Mouse (Mus musculus) kidney, postnatal 25 days (tissue): ENCODE results near the gene Hivep1.

Experiments used
- DNase-seq, 2 experiments: peaks; one replicate each; pipeline ENCODE4 v3.0.0; 2021; ENCODE audit warnings: mixed read lengths in 2 of 2

Gene Hivep1

DNA sequence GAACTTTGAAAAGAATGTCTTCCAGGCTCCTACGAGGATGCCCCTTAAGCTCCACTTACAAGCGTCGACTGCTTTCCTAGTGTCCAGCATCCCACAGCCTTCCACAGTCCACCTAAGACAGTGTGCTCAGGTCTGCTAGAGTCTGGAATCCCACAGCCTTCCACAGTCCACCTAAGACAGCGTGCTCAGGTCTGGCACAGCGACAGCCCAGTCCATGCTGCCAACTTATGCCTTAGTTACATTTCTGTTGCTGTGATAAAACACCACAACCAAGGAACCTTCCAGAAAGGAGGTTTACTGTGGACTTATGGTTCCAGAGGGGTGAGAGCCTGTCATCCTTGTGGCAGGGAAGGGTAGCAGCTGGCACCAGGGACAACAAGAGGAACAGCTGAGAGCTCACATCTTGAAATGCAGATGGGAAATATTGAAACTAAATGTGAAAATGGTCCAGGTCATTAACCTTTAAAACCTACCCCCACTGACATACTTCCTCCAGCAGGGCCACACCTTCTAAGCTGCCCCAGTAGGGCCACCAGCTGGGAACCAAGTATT lies 25.0 kb downstream of the Hivep1 start:
- no peak for DNase-seq

GRCm38 (mm10) chr13:42077629-42078028 lies 25.8 kb downstream of the Hivep1 start:
- no peak for DNase-seq

DNA sequence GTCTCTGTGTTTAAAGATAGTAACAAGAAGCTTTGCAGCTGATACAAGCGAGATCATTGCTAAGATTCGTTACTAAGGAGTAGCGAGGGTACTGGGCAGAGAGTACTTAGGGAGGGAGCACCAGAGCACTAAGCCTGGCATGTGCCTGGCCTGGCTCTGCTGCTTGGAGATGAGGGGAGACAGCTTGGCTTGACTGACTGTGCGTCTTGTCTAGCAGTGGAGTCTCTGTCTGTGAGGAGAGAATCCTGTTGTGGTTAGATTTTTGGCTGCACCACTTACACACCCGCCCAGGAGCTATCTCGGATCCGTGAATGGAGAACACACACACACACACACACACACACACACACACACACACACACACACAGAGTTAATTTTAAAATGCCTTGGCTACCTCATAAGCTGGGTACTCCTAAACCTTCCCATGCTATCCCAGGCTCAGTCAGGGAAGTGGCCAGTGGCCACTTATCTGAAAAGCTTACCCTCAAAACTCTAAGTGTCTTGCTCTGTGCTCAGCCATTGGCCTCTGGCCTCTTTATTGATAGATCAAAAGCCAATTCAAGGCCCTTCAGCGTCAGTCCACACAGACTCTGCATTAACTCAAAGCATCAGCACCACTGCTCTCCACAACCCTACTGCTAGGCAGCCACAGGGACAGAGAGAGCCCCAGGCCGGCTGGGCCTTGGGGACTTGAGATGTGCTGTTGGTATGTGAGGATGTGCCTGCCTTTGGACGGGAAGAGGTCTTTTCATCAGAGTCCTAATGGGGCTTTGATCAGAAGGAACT lies 28.5 kb downstream of the Hivep1 start:
- no peak for DNase-seq

- DNase-seq, result peak in 1 of 2 experiments; percentile 48
Observed at GRCm38 (mm10) chr13:42088339-42088738, 36.5 kb downstream of the Hivep1 start.

DNA sequence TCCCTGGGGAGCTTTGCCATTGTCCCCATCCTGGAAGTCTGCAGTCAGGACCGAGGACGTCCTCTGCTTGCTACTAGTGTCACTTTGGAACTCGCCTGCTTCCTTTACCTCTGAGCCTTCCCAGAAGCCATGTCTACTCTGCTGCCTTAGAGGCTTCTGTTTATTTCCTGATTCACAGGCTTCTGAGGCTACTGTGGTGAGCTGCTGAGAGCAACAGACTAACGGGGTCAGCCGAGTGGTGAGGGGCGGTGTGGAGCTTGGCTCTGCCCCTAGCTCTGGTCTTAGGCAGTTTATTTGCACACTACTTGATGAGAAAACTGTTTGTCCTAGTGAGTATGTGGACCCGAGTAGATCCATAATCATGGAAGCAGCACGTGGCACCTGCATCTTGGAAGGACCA lies 37.2 kb downstream of the Hivep1 start:
- DNase-seq, result no peak

DNA sequence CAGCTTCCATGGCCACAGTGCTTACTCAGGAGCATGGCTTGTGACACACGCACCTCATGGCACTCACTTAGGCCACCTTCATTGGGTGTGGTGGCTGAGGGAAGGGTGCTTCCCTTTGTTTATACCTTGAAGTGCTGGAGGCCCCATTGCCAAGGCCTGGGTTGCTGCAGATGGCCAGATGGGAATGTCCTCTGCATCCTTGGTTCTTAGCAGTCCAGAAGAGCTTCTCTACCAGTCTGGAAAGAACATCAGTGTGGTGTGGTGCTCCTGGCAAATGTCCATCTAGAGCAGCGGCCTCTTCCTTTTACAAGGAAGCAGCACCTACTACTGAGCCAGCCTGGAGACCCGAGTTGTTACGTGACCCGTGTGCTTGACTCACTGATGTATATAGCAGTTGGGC lies 38.9 kb downstream of the Hivep1 start:
- DNase-seq, result no peak

DNA sequence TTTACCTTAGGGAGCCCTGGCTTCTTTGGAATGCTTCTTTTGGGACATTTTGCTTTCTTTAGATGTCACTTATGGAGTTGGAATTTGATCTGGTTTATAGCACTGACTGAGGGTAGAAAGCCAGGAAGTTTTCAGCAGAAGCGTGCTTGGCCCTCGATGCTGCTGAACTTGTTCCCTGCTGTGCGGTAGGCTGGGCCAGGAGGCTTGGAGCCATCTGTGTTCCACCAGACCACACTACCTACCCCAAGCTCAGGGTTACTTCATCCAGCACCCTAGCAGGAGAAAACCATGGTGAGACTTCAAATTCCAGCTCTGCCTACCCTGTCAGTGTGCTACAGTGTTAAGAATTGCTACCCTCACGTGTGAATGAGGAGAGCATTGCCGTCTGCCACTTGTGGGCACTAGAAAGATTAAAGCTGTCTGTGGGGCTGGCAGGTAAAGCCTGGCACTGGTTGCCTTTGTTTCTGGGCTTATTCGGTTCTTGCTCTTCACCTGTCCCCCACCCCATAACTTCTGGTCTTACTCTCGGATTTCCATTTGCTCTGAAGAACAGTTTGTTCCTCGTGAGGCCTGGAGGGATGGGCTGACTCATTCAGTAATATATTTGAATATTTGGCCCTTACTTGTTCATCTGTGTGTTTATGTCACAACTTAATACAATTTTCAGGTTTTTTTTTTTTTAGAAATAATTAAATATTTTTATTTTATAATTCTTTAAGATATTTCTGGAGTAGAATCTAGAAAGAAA lies 40.7 kb downstream of the Hivep1 start:
- DNase-seq, result no peak

DNA sequence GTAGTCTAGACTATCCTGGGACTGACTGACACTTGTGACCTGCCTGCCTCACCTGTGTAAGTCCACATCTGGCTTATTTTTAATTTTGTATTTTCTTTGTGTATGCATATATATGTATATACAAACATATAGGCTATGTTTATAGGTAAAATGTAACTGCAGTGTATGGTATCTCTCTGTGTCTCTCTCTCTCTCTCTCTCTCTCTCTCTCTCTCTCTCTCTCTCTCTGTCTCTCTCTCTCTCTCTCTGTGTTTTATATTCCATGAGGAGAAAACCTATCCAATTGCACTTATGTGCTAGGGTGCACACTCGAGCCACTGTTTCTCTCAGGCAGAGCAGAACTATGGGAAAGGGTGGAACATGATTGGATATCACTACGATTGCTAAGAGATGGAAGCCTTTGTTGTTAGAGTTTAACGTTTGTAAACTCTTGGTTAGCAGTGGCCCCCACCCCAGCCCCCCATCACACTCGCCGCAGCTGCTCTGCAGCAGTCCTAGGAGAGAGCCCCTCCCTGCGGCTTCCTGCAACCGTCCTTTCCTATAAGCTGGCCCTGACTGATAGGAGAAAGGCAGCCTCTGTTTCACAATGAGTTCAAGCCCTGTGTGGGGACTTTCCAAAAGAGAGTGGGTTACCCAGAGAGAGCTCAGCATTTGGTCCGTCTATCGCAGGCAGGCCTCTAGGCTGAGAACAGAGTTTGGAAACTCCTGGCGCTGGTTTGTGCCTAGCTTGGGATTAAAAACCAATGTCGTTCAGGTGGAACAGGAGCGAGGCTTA lies 41.6 kb downstream of the Hivep1 start:
- no peak for DNase-seq

DNA sequence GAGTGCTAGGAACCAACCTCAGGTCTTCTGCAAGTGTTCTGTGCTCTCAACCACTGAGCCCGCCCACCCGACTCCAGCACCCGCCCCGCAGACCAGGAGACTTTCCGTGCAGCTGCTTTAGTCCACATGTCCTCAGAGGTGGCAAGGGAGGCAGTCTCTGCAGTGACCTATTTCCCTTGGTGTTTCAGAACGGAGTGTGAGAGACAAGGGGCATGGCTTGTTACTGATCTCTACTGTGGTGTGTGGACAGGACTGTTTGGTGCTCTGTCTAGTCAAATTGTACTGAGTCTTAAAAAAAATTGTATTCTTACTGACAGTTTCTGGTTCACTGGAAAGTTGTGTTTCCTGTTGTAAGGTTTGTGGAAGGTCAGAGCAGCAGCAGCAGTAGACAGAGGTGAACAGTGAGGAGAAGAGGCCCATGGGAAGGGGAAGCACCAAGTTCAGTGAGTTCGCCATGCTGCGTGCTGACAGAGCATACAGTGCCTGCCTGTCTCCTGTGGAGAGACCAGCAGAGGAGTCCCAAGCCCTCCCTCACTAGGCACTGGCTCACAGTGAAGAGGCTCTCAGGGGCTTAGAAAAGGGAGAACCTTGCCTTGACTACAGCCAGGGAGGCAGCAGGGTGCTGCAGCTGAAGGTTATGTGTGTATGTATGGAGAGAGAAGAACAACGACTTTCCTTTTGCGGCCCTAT lies 44.1 kb downstream of the Hivep1 start:
- no peak for DNase-seq

DNA sequence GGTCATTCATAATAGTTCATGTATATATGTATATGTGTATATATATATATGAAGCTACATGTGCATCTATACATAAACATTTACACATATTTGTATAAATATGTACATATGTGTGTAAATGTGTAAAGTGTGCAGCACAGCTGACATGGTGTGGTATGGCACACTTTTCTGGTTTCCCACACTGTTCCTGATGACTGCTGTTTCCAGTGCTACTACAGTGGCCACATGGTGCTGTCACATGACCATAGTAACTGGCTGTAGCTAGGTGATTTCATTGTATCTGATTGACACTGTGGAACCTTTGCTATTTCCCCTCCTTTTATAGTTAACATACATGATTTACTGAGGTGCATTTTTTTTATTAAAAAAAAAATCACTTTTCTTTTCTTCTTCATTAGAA lies 45.3 kb downstream of the Hivep1 start:
- DNase-seq, result no peak

DNA sequence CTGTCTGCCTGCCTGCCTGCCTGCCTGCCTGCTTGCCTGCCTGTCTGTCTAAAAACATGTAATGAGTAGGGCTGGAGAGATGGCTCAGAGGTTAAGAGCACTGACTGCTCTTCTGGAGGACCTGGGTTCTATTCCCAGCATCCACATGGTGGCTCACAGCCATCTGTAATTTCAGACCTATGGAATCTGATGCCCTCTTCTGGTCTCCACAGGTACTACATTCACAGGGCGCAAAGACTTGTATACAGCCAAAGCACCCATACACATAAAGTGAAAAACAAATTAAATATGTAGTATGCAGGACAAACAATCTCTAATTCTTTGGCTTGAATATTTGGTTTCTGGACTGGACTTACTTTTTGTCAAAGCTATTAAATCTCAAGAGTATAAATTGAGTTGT lies 46.7 kb downstream of the Hivep1 start:
- DNase-seq, result no peak

DNA sequence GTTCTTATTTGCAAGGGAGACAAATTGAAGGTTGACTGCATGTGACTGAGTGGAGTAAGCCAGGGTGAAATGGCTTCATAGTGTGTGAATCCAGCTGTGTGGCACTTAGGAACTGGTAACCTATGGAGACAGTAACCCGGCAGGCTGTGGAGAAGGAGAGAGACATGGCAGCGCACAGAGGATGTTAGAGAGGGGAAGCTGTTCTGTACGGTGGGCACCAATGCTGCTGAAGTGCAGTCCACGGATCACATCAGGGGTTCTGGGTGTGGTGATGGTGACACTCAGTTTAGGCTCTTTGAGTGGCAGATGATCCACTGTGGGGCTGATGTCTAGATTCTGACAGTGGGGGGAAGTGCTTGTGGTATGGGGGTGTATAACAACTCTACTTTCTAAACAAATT lies 47.7 kb downstream of the Hivep1 start:
- DNase-seq, result no peak

GRCm38 (mm10) chr13:42101440-42102190 lies 49.8 kb downstream of the Hivep1 start:
- DNase-seq, result no peak

GRCm38 (mm10) chr13:42102980-42103379 lies 51.2 kb downstream of the Hivep1 start:
- DNase-seq, result peak; percentile 62 to 86

- no peak for DNase-seq
Observed at GRCm38 (mm10) chr13:42103486-42104166, 51.8 kb downstream of the Hivep1 start.

- no peak for DNase-seq
Observed at GRCm38 (mm10) chr13:42104371-42104770, 52.5 kb downstream of the Hivep1 start.

DNA sequence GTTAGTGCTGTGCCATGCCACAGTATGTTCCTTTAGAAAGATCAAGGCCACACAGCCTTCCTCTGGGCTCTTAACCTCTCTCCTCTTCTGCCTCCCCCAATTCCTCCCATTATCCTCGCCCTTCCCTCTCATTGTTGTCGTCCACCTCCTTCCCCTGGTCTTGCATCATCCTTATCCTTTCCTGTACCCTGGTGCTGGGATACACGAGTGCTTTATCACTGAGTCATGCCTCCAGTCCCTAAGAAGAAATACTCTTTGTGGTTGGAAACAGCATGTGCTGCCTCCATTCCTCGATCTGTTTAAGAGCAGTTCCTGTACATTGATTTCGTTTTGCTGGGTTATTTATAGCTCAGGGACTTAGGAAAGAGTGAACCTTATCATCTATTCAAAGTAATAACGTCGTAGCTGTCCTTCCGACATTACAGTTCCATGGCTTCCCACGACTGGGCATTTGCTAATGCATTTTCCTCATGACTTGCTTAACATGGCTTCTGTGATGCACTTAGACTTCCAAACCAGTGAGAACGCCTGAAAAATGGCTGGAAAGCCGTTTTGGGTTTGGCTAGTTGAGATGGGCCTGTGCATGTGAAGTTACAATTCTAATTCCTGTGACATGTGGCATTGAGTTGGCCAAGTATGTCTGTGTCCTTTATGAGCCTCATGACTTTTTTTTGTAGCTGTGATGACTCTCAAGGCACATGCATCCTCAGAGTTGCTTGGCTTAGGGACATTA lies 56.8 kb downstream of the Hivep1 start:
- DNase-seq, result no peak

DNA sequence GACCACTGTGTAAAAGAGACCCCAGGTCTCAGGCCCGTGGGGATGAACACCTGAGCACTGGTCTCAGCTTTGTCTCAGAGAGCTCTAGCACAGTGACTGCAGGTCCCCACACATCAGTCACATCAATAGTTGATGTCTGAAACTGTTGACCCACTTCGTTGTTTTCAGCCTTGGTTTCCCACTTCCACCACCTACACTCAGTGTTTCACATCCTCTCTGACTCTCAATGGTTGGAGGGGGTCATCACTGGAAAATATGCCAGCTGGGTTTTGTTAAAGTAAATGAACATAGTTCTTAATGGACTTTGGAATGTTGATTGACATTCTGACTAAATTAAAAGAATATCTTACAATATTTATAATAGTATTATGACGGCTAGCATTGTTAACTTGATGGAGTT lies 58.6 kb downstream of the Hivep1 start:
- DNase-seq, result no peak

- no peak for DNase-seq
Observed at GRCm38 (mm10) chr13:42112071-42112470, 60.2 kb downstream of the Hivep1 start.

GRCm38 (mm10) chr13:42112748-42113147 lies 60.9 kb downstream of the Hivep1 start:
- DNase-seq, result no peak

DNA sequence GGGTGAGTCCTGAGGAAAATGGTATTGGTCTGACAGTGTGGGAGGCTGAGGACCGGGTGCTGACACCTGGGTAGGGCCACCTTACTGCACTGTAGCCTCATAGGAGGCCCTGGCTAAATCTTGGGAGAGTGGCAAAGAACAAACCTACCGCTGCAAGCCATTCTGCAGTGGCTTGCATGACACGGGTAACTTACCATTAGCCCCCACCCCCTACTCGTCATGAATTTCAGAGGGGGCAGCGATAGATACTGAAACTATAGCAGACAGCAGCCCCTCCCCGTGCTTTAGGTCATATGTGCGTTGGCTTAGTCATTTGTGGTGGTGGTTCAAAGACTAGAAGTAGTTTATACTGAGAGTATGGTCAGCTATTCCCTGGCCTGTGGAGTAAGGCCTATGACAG lies 61.8 kb downstream of the Hivep1 start:
- DNase-seq, result no peak
